Comparison of ENCODE assay signal across 8 mouse cellular contexts in genomic region chr2:109890068-109890467, GRCm38 (mm10). TPM values are rescaled to one million over a fixed set of nuclear protein-coding genes. Genes with fewer than 3 reads are reported as not detected.
A peak's percentile ranks its signal among the peaks of the same experiment; 100 is the strongest.
DNase-seq lines count a peak whose midpoint lies in the region; ATAC-seq and TF ChIP-seq lines count a peak whose summit lies in the region.

No protein-coding gene starts in this region.

- 41% methylated on average over 4 of the region's 4 CpGs for WGBS in limb, embryonic 14.5 days
- 38% methylated on average over 4 of the region's 4 CpGs for WGBS in stomach, embryonic 14.5 days

- H3K27me3 ChIP-seq in limb, embryonic 14.5 days (ENCODE audit: control insufficient read depth, insufficient read depth, low read length), result no peaks in the 10 kb centered on the region
- H3K27me3 ChIP-seq in stomach, embryonic 14.5 days (ENCODE audit: control insufficient read depth, insufficient read depth, low read length), result no peaks in the 10 kb centered on the region

- peak overlapping the region; percentile 93 for H3K4me3 ChIP-seq in limb, embryonic 14.5 days (replicated peaks; ENCODE audit: low read length)
- peak overlapping the region; percentile 86 for H3K4me3 ChIP-seq in stomach, embryonic 14.5 days (ENCODE audit: low read depth, low read length)

- H3K4me1 ChIP-seq in limb, embryonic 14.5 days (ENCODE audit: control insufficient read depth, insufficient read depth, low read length), result peaks cover 10% of the 10 kb centered on the region
- H3K4me1 ChIP-seq in stomach, embryonic 14.5 days (ENCODE audit: control insufficient read depth, insufficient read depth, low read length), result peaks cover 13% of the 10 kb centered on the region

- H3K9me3 ChIP-seq in limb, embryonic 14.5 days (ENCODE audit: control insufficient read depth, low read length), result no peaks in the 10 kb centered on the region
- H3K9me3 ChIP-seq in stomach, embryonic 14.5 days (ENCODE audit: control insufficient read depth, low read depth, low read length), result peaks cover 4% of the 10 kb centered on the region; the same call in 1 of the 2 replicates

- intact Hi-C loops in left cerebral cortex, postnatal 25 days (cut with DNase I), result loop anchor here (10.0 kb wide), 1 partner anchor 1925 kb away; no protein-coding TSS in a partner anchor

- no peak for TF ChIP-seq POLR2A in limb, embryonic 14.5 days (IDR thresholded peaks at IDR 0.05; ENCODE audit: borderline replicate concordance, extremely low read depth, insufficient read depth, insufficient read length)

- peak overlapping the region; percentile 92 for H3K9ac ChIP-seq in limb, embryonic 14.5 days (ENCODE audit: low read depth, low read length, severe bottlenecking)
- H3K9ac ChIP-seq in stomach, embryonic 14.5 days (replicated peaks; ENCODE audit: low read depth, low read length), result no peak overlapping the region

- peak; percentile 17 to 43 for DNase-seq in cerebellum, postnatal 10 days
- no peak for DNase-seq in cerebellum, adult 11-12 months
- peak; percentile 15 for DNase-seq in thymus, postnatal 14 days
- no peak for DNase-seq in thymus, postnatal 4 days
- DNase-seq in limb, embryonic 14.5 days (ENCODE audit: low spot score), result no peak
- no peak for DNase-seq in urinary bladder, adult 18-20 months (ENCODE audit: low spot score in 2 of 2)
- DNase-seq in left cerebral cortex, postnatal 25 days (ENCODE audit: low spot score in 2 of 2), result no peak

- no peak for ATAC-seq in limb, embryonic 14.5 days (ENCODE audit: low FRiP score, low read depth)
- ATAC-seq in stomach, embryonic 14.5 days (ENCODE audit: insufficient number of reproducible peaks, insufficient read depth, low FRiP score, low read depth), result no peak

- peak overlapping the region; percentile 44 for H3K4me2 ChIP-seq in limb, embryonic 14.5 days (replicated peaks; ENCODE audit: low read depth, low read length, severe bottlenecking)
- H3K4me2 ChIP-seq in stomach, embryonic 14.5 days (replicated peaks; ENCODE audit: low read depth, low read length), result peak overlapping the region; percentile 40

- H3K27ac ChIP-seq in limb, embryonic 14.5 days (replicated peaks; ENCODE audit: low read depth, low read length), result peak overlapping the region; percentile 93; the same call in 1 of the 2 replicates
- no peak overlapping the region for H3K27ac ChIP-seq in stomach, embryonic 14.5 days (ENCODE audit: low read length)

- peaks cover 9% of the 10 kb centered on the region for H3K36me3 ChIP-seq in limb, embryonic 14.5 days (ENCODE audit: control insufficient read depth, insufficient read depth, low read length)
- H3K36me3 ChIP-seq in stomach, embryonic 14.5 days (ENCODE audit: control insufficient read depth, insufficient read depth, low read length), result peaks cover 9% of the 10 kb centered on the region; the same call in 1 of the 2 replicates

RNA-seq across cellular contexts. Expression of gene Lin7c, which starts 0.6 kb away (rescaled TPM):
- 19.5 and 20.5 TPM in 2 replicates for polyA plus RNA-seq in limb, embryonic 14.5 days (2012; rRNA removed)
- 53.4 and 55.4 TPM in 2 replicates for polyA plus RNA-seq in limb, embryonic 14.5 days (2014; fragmentation: Nextera tagmentation; extraction: Ambion mirVana)
- 68.8 and 74.2 TPM in 2 replicates for polyA plus RNA-seq in stomach, embryonic 14.5 days (2014; fragmentation: Nextera tagmentation; extraction: Ambion mirVana)
- 10 to 100 TPM; 74.6 to 75.6 TPM for total RNA-seq in left cerebral cortex, postnatal 25 days (2021)

RNA-seq across cellular contexts. Expression of gene Lgr4, which starts 27.4 kb away (rescaled TPM):
- polyA plus RNA-seq in limb, embryonic 14.5 days (2012; rRNA removed), result 32.3 and 41.2 TPM in 2 replicates
- polyA plus RNA-seq in limb, embryonic 14.5 days (2014; fragmentation: Nextera tagmentation; extraction: Ambion mirVana), result 27.8 and 31.9 TPM in 2 replicates
- 38.2 and 39.0 TPM in 2 replicates for polyA plus RNA-seq in stomach, embryonic 14.5 days (2014; fragmentation: Nextera tagmentation; extraction: Ambion mirVana)
- total RNA-seq in left cerebral cortex, postnatal 25 days (2021), result 10 to 100 TPM; 24.3 to 27.4 TPM

Comparison
In these comparisons a context has a peak if more than half of its experiments do, and no peak if none do; other contexts are left out.
1. DNase-seq: peak in cerebellum, postnatal 10 days (2 of 2) and thymus, postnatal 14 days (single experiment); none in cerebellum, adult 11-12 months (single experiment), thymus, postnatal 4 days (single experiment), limb, embryonic 14.5 days (single experiment), urinary bladder, adult 18-20 months (0 of 2) and left cerebral cortex, postnatal 25 days (0 of 2).